Mouse (Mus musculus) liver, adult 2 months (tissue): Measurements from ENCODE around the gene Tmem158.

Experiments
- CTCF ChIP-seq: fragments of 200-500 bp; IDR thresholded peaks from 2 replicates; pipeline ENCODE4 v1.5.1; 2011; ENCODE audit warnings: low read depth, low read length, control low read depth
- POLR2A ChIP-seq: fragments of 200-500 bp; IDR thresholded peaks from 2 replicates; pipeline ENCODE4 v1.6.1; 2011; ENCODE audit warnings: low read length, control low read depth; ENCODE audit not compliant: insufficient read depth; ENCODE audit errors: extremely low read depth

DNA sequence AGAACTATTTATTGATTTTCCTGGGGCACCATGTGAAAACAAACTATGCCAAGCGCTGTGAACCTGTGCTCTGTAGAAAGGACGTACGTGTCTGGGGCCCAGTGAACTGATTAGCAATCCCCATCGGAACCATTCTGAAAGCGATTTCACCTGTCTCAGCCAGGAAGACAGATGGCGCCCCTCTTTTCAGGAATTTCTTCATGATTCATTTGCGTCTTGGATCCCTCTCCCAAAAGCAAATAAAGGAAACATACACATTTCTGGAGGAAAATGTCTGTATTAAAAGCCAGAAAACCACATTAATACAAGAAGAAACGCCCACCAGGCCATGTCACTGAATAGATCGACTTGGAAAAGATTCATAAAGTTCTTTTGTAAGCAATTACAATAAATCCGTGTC is 1.8 kb downstream of the Tmem158 start:
- no peak for TF ChIP-seq CTCF
- no peak for TF ChIP-seq POLR2A
